Mouse (Mus musculus) left cerebral cortex, postnatal 4 days (tissue): ENCODE results near the gene Gpr19. TPM values are rescaled to one million over a fixed set of nuclear protein-coding genes. Genes with fewer than 3 reads are reported as not detected.

Source experiments
- DNase-seq: peaks from one replicate; pipeline ENCODE4 v3.0.0-alpha.2; 2022
- intact Hi-C: fragments of 180-260 bp; cut with DNase I; formaldehyde crosslinking; loops from one replicate; pipeline ENCODE4 v1.15.1; 2025
- total RNA-seq, 2 experiments: library from RNA; stranded (reverse); gene quantifications; 2 replicates each; pipeline ENCODE4 v1.2.3; 2021

Gpr19 gene
- total RNA-seq = 10 to 100 TPM; 24.5 to 29.3 TPM

DNA sequence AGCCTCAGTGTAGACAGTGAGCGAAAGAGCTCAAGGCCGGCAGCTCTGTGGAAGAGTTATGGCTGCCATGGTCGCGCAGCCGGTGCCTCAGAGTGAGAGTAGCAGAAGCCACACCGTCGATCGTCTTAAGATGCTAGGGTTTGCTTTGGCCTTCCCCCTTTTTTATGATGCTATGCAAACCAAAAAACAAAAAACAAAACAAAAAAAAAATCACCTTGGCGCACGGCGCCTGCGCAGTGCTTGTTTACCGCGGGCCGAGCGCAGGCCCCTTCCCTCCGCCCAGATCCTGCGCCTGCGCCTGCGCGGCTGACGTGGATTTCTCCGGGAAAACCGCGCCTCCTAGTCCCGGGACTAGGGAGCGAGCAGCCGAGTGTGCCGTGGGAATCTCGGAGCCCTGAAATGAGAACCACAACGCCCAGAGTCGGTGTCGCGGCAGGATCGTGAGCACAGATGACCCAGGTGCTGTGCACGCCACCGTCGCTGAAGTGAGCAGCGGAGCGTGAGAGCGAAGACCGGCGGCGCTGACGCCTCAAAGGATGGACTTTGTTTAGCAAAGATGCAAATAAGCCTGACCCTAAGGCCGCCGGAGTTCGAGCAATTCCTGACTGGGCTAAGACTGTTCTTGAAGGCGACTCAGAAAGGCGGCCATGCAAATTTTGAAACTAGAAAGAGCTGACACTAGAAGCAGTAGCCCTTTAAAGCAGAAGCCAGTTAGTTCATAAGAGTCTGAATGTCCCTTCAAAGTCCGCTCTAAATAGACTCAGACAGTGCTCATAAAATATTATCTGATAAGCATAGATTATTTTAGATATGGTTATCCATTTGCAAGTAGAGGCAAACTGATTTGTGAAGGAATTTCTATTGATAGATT is at the start of gene Gpr19:
Gpr19 (minus strand) TSS at position 484 of the 871 bp plus-strand sequence.
- intact Hi-C loops = no loop called here
- DNase-seq = peak; percentile 92

GRCm38 (mm10) chr6:134947311-134948087 is 49.1 kb upstream of the Gpr19 start:
- DNase-seq = peak; percentile 60
- intact Hi-C loops = loop anchor here (10.0 kb wide), 1 partner anchor 293 kb away; no protein-coding TSS in a partner anchor

DNA sequence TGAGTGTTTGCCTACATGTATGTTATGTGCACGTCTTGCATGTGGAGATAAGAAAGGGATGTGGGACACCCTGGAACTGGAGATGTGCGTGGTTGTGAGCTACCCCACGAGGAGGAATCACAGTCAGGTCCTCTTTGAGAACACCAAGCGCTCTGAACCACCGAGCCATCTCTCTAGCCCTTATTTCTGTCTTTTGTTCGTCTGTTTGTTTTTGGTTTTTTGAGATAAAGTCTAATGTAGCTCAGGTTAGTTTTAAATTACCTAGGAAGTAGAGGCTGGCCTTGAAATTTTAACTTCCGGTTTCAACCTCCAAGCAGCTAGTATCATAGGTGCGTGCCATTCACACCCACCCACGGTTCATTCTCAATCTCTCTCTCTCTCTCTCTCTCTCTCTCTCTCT is 48.5 kb upstream of the Gpr19 start:
- DNase-seq = no peak
- intact Hi-C loops = loop anchor here (10.0 kb wide), 1 partner anchor 292 kb away; no protein-coding TSS in a partner anchor

- DNase-seq = no peak
- intact Hi-C loops = loop anchor here (10.0 kb wide), 1 partner anchor 291 kb away; no protein-coding TSS in a partner anchor
Measured at GRCm38 (mm10) chr6:134946054-134946453, 47.7 kb upstream of the Gpr19 start.

DNA sequence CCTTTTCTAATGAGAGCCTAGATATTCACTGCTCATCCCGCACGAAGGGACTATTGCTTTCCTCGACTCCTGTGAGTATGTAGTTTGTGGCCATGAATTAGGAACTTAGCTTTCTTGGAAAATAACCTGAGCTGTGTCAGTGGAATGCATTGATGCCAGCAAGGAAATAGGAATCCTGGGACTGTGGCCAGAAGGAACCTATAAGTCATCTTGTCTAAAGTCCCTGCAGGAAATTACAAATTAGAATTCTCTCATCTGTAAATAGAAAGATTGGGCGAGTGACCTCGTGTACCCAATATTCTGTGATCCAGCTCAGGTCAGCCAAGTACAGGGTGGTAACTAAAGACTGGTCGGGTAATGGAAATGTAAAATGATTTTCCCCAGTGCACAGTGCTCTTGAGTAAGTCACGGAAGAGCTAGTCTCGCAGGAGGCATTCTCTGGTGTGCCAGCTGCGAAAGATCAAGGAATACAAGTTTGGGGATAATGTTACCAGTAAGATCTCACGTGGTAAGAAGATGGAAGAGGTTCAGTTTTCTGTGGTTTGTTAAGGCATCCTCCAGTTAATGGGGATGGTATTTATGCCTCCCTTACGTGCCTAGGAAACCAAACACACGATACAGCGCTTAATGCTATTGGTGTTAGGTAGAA is 45.5 kb upstream of the Gpr19 start:
- intact Hi-C loops = loop anchor here (10.0 kb wide), 1 partner anchor 289 kb away; no protein-coding TSS in a partner anchor
- DNase-seq = no peak

DNA sequence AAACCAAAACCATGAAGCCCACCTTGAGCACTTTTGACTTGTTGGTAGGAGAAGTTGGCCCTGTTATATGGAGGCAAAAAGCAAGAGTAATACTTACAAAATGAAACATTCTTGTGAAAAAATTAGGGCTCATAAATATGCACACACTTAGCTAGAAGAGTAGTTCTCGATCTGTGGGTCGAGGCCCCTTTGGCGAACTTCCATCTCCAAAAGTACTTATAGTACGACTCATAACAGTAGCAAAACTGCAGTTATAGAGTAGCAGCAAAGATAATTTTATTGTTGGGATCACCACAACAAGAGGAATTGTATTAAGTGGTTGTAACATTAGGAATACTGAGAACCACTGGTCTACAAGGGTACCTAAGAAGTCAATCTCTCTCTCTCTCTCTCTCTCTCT is 41.4 kb upstream of the Gpr19 start:
- intact Hi-C loops = loop anchor here (10.0 kb wide), 1 partner anchor 285 kb away; no protein-coding TSS in a partner anchor
- no peak for DNase-seq

DNA sequence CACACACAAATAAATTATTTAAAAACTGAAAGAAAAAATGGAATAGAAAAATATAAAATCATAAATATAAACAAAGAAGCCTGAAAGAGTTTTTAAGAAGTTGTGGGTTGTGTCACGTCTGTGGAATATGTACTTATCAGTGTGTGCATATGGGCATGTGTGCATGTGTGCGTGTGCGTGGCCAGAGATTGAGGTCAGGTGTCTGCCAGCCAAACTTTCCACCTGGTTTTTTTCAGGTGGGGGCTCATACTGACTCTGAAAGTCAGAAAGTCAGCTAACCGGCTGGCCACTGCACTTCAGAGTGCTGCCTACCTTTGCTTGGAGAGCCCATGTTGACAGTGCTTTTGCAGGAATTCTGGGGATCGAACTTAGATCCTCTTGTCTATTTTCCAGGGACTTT is 35.9 kb upstream of the Gpr19 start:
- intact Hi-C loops = no loop called here
- no peak for DNase-seq

GRCm38 (mm10) chr6:134933207-134933558 is 34.8 kb upstream of the Gpr19 start:
- no peak for DNase-seq
- intact Hi-C loops = no loop called here

DNA sequence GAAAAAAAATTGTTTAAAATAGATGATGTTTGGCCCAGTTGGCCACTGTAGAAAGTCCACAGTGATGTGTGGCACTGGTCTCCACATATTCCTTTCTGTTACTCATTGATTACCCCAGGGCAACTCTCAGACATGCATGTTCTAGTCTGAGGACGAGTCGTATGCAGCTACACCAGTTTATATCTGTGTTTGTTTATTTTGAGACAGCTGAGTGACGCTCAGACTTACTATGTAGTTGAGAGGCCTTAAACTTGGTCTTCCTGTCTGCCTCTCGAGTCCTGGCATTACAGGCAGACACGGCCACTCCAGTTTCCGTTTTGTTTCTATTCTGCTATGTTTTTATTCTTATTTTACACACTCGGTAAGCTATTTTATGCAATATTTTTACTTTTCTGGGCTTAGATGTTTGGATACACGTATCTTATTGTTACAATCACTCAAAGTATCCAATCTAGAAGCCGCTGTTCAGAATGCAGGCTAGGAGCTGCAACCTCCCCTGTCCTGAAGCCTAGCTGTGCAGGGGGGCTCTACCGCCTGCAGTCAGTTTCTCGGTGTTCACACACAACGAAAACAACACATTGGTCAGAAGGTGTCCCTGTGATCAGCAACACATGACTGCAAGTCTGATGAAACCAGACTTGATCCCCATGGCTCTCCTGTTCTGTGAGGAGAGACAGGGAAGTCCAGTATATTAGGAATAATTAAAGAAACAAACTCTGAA is 34.3 kb upstream of the Gpr19 start:
- intact Hi-C loops = no loop called here
- DNase-seq = no peak

DNA sequence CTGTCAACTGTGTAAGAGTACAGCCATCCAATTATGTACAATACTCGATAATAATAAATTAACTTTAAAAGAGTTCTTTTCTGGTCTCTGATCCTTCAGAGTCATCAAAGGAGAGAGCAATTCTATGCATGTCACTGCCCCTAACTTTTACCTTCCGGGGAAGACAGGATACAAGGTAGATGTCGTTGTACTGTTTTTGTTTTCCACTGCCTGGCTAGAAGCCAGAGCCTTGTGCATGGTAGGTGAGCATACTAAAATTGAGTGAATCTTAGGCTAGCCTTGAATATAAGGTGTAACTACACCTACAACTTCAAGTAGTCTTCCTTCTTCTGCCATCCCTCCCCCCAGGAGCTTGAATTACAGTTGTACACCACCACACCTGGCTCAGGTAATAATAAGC is 32.8 kb upstream of the Gpr19 start:
- DNase-seq = no peak
- intact Hi-C loops = no loop called here

DNA sequence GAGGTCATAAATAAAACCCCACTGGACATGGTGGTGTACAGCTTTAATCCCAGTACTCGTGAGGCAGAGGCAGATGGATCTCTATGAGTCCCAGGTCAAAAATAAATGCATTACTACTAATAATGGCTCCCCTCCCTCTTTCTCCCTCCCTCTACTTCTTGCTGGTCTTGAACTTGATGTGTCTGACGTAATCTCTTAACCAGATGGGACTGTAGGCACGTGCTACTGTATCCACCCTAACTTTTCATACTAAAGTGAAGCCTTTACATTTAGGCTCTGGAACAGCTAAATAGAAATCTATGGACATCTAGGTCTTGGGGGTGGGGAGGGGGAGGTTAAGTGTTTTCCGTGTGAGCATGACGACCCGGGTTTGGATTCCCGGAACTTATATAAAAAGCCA is 32.0 kb upstream of the Gpr19 start:
- intact Hi-C loops = no loop called here
- DNase-seq = no peak

GRCm38 (mm10) chr6:134929926-134930325 is 31.5 kb upstream of the Gpr19 start:
- DNase-seq = no peak
- intact Hi-C loops = no loop called here

DNA sequence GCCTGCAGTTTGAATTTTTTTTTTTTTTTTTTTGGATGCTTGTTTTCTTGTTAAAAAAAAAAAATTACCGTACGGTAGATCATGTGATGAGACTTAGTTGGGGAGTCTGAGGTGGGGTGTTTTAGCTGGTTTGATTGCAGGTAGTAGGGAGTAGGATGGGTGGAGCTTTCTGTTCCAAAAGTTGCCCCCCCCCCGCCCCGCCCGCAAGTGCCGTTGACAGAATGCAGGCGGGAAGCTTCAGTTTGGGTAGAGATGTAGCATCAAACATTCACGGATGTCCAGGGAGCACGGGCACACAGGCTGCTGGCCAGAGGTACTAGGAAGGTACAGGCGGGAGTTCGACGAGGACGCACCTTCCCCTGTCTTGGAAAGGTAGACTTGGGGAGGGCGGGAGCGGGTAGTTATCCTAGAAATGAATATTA is 30.5 kb upstream of the Gpr19 start:
- peak; percentile 35 for DNase-seq
- intact Hi-C loops = no loop called here

- intact Hi-C loops = no loop called here
- peak; percentile 96 for DNase-seq
Measured at GRCm38 (mm10) chr6:134928096-134928888, 29.9 kb upstream of the Gpr19 start.

DNA sequence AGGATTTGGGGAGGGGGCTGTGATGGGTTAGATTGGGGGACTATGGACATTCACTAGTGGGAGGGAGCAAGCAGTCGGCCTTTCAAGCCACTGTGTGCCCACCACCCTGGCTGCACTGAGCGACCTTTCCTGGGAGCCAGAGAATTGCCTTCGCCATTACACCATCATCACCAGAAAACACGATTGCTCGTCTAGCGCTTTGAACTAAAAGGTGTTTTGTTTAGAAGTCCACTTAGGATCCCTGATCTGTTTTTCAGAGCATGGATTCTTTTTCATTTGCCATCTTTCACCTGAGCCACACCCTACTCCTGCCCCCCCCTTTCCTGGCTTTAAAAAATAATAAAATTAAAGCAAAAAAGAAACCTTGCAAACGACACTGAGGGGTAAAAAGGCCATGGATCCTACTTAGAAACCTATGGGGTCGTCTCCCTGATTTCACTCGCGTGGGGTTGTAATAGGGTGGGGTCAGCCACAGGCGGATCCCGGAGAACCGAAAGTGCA is 29.3 kb upstream of the Gpr19 start:
- intact Hi-C loops = no loop called here
- DNase-seq = no peak

DNA sequence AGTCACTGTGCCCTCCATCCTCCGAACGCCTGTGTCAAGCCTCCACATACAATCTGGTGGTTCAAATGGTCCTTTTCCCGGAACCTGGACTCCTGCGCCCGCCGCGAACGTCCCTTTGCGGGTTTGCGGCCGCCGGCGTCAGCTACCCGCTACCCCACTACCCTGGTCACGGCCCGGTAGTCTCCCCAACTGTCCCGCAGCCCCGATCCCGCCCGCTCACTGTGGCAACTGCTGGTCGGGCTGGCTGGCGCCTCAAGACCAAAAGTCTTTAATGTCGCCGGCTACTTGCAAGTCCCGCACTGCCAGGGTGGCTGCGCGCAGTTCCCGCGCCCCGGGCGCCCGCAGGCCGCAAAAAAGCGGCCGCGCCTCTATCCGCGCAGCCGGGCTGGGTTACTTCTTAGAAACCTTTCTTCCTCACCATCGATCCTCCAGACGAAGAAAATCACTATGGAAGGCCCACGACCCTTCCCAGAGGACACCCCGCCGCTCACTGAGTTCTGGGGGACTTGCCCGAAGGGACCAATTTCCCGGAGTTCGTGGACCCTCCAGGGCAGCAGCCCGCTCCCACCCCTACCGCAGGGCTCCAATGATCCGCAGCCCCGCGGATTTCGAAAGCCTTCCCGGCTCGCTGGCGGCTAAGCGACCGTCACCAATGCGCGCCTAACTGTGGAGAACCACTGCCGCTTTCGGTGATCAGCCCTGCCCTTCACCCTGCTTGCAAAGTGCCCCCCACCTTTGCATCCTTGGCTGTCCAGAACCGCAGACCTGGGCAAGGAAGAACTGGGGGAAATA is 28.6 kb upstream of the Gpr19 start:
- peak; percentile 55 for DNase-seq
- intact Hi-C loops = no loop called here

DNA sequence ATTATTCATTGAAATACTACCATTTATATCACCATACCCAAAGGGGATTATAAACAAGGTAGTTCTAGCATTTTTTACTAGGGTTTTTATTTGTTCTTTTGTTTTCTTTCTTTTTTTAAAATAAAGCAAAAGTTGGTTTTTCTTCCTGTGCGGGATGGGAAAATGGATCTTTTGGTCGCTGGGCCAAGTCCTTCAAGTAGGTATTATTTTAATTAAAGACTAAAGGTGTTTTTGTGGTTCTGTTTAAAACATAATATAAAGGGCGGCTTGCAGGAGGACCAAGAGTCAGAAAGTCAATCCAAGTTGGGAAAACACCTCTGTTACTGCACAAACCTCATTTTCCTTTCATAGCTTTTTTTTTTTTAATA is 27.9 kb upstream of the Gpr19 start:
- DNase-seq = no peak
- intact Hi-C loops = no loop called here

DNA sequence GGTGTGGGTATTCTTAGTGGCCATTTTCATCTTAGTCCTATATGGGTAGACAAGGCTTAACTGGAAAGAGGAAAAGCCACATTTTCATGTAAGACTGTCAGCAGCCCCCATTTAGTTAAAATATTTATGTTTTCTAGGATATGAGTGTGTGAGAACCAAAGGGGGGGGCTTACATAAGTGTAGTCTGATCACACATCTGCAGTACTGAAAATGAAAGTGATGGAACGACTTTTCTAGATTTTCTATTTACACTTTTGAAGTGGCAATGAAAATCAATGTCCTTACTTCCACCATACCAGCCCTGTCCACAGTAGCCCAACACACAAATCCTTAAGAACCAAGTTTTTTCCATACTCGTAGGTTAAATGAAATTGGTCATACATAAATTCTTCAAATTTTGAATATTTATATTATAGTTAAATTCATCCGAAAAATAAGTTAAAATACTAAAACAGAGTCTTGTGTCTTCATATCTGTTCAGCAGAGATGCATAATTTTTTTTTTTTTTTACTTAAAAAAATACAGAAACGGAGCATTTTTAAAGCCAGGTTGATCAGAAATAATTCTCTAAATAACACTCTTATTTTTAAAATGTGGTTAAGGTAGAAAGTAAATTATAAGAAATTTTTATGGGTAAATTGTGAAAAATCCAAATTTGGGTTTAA is 27.4 kb upstream of the Gpr19 start:
- DNase-seq = no peak
- intact Hi-C loops = no loop called here
